Mouse (Mus musculus) thymus, postnatal 14 days (tissue): Measurements from ENCODE around the gene Capza2.
"Not testable (repeated sequence)": the region's sequence is repeated elsewhere in the genome, so short reads cannot be mapped to it uniquely, and the experiment has no call there.

Source experiments
- DNase-seq: peaks from one replicate; pipeline ENCODE4 v3.0.0; 2021

Gene Capza2

GRCm38 (mm10) chr6:17642739-17643138 lies 6.7 kb downstream of the Capza2 start:
- DNase-seq, result no peak

DNA sequence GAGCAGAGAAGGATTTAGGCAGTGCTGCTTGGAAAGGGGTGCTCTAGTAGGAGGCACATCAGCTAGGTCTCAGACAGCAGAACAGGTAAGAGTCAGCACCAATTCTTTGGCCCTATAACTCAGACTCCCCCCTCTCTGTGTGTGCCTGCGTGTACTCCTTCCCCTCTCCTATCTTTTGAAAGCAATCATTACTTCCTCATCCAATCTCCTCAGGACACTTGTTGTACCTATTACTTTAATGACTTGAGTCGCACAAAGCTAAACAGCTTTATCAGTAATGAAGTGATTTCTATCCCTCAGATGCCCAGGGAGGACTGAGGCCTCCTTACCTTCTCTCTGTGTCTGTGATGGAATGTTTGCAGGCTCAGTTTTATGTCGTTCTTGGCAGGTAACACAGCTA lies 10.1 kb downstream of the Capza2 start:
- no peak for DNase-seq

- DNase-seq, result no peak
These were observed 16.1 kb downstream of the Capza2 start for GRCm38 (mm10) chr6:17652132-17652531.

DNA sequence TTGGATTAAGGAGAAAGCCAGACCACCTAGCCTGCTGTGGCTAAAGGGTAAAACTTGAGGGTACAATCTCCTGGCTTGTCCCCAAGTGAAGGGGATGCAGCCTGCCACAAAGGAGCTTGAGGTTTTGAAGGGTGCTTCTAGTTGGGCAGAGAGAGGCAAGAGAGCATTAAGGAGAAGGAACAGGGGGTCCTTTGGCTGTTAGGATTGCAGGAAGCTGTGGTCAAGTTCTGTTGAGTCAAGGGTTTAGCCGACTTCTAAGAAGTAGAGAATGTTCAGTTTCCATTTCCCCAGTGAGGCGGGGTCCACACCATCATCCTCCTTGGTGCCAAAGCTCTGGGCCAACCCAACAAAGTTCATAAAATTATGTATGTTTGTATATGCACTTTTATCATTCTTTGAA lies 19.0 kb downstream of the Capza2 start:
- DNase-seq, result no peak

- no peak for DNase-seq
These were observed 21.3 kb downstream of the Capza2 start for GRCm38 (mm10) chr6:17657308-17657707.

DNA sequence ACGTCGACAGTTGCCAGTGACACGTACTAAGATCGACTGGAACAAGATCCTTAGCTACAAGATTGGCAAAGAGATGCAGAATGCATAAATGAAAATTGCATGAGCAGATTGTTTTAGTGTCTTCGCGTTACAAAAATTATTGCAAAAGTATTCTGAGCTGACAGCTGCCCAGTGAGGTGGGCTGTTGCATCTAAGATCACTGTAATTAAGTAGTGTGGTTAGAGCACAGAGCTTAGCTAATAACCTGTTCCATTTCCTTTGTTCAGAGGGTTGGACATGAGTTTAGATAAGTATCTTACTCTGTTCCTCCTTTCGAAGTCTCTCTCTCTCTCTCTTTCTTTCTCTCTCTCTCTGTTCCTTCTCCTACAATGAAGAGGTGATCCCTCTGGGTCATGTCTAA lies 29.3 kb downstream of the Capza2 start:
- no peak for DNase-seq

- DNase-seq, result no peak
These were observed 30.0 kb downstream of the Capza2 start for GRCm38 (mm10) chr6:17666024-17666423.

DNA sequence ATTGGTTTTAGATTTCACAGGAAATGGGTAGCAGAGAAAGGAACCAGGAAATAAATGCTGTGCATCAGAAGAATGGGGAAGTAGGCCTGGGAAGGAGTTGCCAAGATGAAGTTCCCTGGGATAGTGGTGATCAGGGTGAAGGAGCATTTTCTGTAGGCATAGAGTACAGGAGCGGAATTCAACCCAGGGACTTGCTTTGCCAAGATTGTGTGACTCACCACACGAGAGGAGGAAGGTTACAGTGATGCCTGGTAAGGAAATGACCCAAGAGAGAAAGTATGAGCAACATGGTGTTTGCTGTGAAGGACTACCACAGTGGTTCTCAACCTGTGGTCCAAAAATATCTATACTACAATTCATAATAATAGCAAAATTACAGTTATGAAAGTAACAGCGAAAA lies 31.8 kb downstream of the Capza2 start:
- DNase-seq, result no peak

DNA sequence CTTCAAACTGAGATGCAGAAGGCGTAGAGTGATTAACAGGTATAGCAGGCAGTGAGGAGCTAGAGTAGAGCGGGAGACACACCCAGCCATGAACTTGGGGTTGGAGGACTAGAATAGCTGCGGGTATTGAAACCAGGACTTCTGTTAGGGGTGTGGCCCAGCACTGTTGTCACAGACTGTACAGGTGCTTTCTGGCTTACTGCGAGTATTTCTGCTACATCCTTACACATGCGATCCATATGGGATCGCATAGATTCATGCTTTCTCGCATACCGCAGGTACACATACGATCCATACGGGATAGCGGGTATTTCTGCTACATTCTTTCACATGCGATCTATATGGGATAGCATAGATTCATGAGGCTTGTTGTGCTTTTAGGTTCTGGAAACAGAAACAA lies 32.3 kb downstream of the Capza2 start:
- no peak for DNase-seq

DNA sequence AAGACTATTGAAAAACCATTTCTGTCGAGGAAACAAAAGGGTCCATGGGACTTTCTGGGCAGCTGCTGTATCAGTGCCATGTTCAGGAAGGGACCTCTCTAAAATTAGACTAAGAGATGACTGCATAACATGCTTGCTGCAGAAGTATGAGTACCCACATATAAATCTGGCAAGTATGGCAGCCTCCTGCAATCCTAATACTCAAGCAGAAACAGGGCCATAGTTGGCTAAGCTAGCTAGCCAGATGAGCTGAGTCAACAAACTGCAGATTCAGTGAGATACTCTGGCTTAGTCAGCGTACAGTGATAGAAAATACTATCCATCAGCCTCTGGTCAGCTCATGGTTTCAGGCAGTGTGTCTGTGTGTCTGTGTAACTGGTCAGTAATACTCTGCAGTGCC lies 33.8 kb downstream of the Capza2 start:
- DNase-seq, result no peak

DNA sequence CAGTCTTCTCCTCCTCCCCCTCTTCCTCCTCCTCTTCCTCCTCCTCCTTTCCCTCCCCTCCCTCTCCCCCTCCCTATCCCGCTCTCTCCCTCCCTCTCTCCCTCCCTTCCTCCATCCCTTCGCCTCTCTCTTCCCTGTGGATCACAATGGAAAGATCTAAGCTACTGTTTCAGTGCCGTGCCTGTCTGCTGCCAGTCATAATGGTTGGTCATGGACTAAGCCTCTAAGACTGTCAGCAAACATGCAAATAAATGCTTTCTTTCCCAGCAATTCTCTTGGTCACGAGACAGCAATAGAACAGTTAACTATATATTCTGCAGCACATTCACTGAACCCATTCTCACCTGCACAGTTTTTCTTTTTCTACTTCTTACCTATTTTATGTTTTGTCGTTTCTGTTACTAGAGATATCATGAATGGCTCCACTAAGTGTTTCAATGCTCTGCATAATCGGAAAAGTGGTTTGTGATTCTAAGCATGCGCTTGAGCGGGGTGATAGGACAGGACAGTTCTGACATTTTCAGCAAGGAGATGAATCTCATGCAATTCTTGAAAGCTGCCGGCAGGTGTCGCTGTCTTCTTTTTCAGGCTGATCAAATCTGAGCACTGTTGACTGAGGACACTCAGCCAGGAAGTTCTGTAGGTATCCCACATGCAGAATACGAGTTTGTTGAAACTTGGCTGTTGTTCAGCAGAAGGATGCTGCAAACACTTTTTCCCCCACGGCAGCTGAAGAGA lies 39.2 kb downstream of the Capza2 start:
- peak; percentile 70 for DNase-seq

GRCm38 (mm10) chr6:17677008-17677407 lies 41.0 kb downstream of the Capza2 start:
- DNase-seq, result no peak

GRCm38 (mm10) chr6:17680266-17680925 lies 44.4 kb downstream of the Capza2 start:
- no peak for DNase-seq

GRCm38 (mm10) chr6:17681810-17682209 lies 45.8 kb downstream of the Capza2 start:
- DNase-seq, result no peak

- DNase-seq, result no peak
These were observed 52.6 kb downstream of the Capza2 start for GRCm38 (mm10) chr6:17688676-17689075.

- no peak for DNase-seq
These were observed 56.6 kb downstream of the Capza2 start, which contains the start of gene St7 for GRCm38 (mm10) chr6:17692647-17693046. TSS of gene St7 (plus strand) at chr6:17692933.

DNA sequence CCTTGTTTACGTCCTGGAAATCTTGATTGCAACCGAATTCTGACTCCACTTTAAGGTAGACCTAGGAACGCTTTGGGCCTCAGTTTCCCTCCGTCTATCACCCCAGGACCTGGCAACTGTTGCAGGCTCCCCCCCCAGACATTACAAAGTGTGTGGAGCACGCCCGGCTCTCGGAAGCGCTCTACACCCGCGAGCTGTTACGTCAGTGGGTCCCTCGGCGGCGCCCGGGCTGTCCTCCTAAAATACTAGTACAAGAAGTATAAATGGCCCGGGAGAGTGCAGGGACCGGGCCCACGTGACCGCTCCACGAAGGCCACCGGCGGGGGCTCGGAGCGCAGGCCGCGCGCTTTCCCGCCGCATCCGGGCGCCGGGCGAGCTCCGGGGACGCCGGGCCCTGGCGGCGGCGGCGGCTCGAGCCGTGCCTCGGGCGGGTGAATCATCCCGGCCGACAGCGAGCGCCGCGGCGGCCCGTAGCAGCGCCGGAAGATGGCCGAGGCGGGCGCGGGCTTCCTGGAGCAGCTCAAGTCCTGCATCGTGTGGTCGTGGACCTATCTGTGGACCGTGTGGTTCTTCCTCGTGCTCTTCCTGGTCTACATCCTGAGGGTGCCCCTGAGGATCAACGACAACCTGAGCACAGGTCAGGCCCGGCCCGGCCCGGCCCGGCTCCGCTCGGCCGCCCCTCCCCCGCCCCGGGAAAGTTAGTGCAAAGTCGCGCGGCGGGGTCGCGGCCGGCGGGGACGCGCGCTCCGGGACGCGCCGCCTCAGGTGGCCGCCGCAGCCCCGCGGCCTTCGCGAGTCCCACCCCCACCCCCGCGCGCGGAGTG lies 57.9 kb downstream of the Capza2 start:
- peak; percentile 67 for DNase-seq

GRCm38 (mm10) chr6:17694550-17694951 lies 58.5 kb downstream of the Capza2 start:
- DNase-seq, result peak; percentile 76

- peak; percentile 43 for DNase-seq
These were observed 60.3 kb downstream of the Capza2 start for GRCm38 (mm10) chr6:17696321-17696734.

DNA sequence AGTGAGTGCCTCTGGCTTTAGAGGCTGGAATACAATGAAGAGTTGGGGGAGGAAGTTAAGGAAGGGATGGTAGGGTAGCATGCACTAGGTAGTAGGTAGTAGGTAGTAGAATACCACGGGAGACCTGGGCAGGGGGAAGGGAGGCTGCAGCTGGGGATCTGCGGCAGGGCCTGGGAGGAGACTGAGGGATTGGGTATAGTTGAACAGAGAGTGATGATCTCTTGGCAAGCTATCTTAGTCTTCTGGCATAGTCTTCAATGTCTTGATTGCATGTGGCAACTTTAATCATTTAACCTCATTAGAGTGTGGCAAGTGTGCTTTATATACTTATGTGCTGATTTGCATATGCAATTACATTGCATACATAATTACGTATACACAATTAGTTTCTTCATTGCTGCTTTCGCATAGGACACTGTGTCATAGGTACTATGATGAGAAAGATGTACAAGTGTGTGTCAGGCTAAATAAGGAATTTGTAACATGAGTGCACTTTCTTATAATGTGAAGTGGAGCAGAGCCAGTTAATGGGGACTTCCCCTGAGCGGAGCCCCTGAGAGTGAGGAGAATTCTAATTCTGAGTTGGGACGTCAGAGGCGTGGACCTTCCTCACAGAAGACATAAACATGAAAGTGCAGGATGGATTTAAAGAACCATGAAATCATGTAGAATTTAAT lies 65.0 kb downstream of the Capza2 start:
- no peak for DNase-seq

- not testable (repeated sequence) for DNase-seq
These were observed 68.0 kb downstream of the Capza2 start for GRCm38 (mm10) chr6:17704038-17704437.

GRCm38 (mm10) chr6:17705973-17706372 lies 69.9 kb downstream of the Capza2 start:
- no peak for DNase-seq
